Mouse (Mus musculus) mature B cell (primary cell): Measurements from ENCODE around the gene Ldah.
"Not testable (repeated sequence)": the region's sequence is repeated elsewhere in the genome, so short reads cannot be mapped to it uniquely, and the experiment has no call there.

Experiments
- in situ Hi-C: fragments of 300-500 bp; cut with MboI; formaldehyde crosslinking; loops from 2 replicates; pipeline ENCODE4 v1.14.3; 2019

The Ldah gene

GRCm38 (mm10) chr12:8207978-8208403 lies at the start of gene Ldah:
TSS of gene Ldah (plus strand) at chr12:8208107.
- in situ Hi-C loops = no loop called here

DNA sequence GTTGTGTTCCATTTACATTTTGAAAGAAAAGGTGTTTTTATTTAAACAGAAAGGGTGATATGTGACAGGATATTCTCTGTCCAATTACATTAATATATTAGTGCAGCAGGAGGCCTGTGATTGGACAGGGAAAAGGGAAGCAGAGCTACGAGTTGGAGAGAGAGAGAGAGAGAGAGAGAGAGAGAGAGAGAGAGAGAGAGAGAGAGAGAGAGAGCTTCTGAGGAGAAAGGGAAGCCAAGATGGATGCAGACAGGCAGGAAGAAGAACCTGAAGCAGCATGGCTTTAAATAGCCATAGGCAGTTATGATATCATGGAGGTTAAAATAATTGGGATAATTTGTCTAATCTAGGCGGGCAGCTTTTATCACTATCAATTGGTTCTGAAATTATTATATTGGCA lies 40.2 kb upstream of the Ldah start:
- in situ Hi-C loops = no loop called here

- in situ Hi-C loops = no loop called here
These were observed 27.0 kb upstream of the Ldah start for GRCm38 (mm10) chr12:8180921-8181320.

GRCm38 (mm10) chr12:8181744-8182143 lies 26.2 kb upstream of the Ldah start:
- in situ Hi-C loops = no loop called here

- in situ Hi-C loops = no loop called here
These were observed 23.4 kb upstream of the Ldah start for GRCm38 (mm10) chr12:8184518-8184917.

GRCm38 (mm10) chr12:8188161-8188560 lies 19.7 kb upstream of the Ldah start:
- in situ Hi-C loops = no loop called here

DNA sequence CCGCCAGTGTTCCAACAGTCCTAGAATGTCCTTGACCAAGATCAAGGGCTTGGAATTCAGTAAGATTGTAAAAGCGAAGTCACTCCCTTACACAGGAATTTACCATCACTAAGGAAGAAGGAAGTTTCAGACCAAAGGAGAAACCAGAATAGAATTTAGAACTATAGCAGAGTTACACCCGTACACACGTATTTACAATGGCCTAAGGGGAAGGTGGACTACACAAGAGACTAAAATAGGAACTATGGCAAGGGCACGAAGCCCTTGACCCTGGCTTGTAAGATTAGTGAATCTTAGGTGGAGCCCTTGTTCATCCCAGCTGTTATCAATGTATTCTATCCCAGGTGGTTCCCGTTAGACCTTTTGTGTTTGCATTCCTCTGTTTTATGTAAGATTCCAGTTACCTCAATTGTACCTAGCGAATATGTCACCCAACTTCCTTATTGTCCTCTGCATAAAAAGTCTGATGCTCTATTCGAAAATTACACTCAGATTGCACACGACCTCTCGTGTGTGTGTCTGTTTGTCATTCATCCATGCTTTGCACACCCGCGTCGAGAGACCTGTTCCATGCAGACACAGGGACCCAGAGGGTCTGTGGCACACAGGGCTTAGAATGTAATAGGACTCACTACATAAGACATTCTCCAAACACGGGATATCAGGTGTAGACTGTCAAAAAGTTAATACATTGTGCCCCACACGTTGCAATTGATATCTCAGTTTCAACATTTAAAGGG lies 18.9 kb upstream of the Ldah start:
- in situ Hi-C loops = not testable (repeated sequence)

DNA sequence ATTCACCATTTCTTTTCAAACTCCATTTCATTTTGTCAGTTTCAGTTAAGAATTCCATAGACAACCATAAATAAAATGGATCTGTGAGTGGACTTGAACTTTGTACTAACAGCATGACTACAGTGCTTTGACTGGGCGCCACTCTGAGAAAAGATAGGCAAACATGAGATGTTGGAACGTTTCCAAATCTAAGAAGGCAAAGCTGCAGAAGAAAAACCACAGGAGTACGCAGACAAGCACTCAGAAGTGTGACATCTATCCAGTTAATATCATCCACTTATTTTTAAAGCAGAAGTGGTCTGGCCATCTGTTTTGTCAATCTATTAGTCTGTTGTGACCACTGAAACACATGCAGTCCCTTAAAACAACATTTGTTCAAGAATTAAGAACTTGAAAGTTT lies 18.2 kb upstream of the Ldah start:
- in situ Hi-C loops = no loop called here

DNA sequence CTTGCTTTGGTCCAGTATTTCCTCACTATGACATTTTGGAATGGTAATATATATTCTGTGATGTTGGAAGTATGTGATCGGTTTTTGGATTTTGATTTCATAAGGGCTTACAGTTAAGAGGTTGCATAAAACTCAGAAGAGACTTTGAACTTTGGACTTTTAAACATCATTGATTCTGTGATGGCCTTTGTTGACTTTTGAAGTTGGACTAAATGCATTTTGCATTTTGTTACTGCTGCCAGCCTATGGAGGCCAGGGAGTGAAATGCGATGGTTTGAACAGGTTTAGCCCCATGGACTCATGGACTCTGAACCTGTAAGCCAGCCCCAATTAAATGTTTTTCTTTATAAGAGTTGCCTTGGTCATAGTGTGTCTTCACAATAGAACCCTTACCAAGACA lies 2.2 kb upstream of the Ldah start:
- in situ Hi-C loops = no loop called here

- in situ Hi-C loops = no loop called here
These were observed 329 bp upstream of the Ldah start for GRCm38 (mm10) chr12:8207578-8207977.

DNA sequence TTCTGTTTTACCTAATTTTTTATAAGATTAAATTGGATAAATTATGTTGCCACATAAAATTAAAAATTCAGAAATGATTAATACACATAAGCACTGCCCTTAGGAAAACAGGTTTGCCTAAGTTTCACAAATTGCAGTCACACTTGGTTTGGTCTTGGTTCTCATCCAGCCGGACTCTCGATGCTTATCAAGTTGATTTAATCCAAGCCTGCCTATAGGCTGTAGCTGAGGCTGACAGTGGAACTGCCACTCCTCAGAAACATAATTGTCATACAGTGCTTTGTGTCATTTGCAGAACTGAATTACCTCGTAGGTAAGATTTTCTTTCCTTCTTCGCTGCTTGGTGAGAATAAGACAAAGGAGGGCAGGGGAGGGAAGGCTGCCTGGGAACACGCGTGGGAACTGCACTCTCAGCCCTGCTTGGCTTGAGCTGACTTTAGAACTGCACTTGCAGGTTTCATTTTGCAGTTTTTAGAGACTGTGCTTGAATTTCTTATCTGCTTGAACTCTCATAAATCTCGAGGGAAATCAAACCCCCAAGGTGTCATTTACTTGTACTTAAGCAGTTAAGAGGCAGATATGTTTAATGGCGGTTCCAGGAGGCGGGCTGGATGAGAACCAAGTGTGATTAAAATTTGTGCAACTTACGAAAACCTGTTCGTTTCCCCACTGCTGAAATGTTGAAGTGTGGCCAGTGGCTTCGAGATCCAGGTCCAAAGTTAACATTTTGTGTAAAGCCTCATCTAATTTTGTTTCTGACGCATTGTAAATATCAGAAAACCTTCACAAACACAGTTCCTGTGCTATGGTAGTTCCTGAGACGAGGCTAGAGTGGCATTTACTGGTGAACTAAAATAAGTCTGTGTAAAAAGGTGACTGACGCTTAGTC lies 8.7 kb downstream of the Ldah start:
- in situ Hi-C loops = no loop called here

- in situ Hi-C loops = no loop called here
These were observed 15.1 kb downstream of the Ldah start for GRCm38 (mm10) chr12:8223036-8223435.

- in situ Hi-C loops = no loop called here
These were observed 23.2 kb downstream of the Ldah start for GRCm38 (mm10) chr12:8231101-8231500.

DNA sequence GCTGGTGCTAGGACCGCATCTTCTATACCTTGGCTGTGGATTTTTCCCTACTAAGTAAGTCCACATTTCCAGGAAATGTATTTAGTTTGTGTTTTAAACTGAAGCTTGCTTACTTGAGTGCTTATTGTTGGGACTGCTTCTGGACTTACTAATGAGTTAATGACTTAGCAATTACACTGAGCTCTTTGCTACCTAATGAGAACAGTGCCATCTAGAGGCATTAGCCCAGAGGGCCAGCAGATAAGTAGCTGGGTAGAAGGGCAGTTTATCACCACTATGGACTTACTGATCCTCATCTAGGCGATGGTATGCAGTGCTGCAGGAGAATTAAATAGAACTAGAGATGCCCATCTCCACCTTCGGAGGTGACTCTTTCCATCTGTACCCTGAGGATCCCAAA lies 24.8 kb downstream of the Ldah start:
- in situ Hi-C loops = no loop called here

GRCm38 (mm10) chr12:8242181-8242580 lies 34.3 kb downstream of the Ldah start:
- in situ Hi-C loops = no loop called here

- in situ Hi-C loops = no loop called here
These were observed 36.8 kb downstream of the Ldah start for GRCm38 (mm10) chr12:8244746-8245145.

GRCm38 (mm10) chr12:8260297-8260696 lies 52.4 kb downstream of the Ldah start:
- in situ Hi-C loops = no loop called here

DNA sequence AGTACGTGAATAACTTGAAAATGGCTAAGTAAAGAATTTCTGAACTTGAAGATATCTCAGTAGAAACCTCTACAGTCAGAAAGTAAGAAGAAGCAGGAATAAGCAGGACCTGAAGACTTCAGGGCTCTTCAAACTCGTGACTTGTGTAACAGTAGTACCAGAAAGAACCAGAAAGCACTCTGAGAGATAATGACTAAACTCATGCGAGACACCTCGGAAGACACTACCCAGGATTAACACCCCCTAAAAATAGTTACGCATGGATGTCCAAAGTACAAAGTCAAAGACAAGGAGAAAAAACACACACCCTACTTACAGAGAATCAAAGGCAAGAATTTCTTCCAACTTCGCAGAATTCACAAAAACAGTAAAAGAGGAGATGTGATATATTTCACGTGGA lies 58.4 kb downstream of the Ldah start:
- in situ Hi-C loops = no loop called here

GRCm38 (mm10) chr12:8269627-8270026 lies 61.7 kb downstream of the Ldah start:
- in situ Hi-C loops = no loop called here

DNA sequence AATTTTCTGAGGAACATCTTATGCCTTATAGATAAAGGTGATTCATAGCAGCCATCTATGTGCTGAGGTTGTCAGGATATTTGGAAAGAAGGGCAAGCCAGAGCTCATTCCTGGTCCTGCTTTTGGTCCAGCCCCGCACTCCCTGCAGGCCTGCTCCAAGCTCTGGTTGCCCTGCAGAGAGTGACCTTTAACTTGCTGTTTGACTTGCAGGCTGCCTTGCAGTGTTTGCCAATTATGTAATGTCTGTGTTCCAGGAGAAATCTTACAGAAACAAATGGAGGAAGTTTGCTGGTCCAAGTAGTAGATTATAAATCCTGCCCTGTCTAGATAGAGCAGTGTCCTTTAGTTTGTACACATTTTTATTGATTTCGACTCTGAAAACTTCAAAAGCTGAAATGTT lies 63.5 kb downstream of the Ldah start:
- in situ Hi-C loops = no loop called here

- in situ Hi-C loops = no loop called here
These were observed 65.7 kb downstream of the Ldah start for GRCm38 (mm10) chr12:8273471-8274171.

- in situ Hi-C loops = loop anchor here (25.0 kb wide), 1 partner anchor 213 kb away; no protein-coding TSS in a partner anchor
These were observed 67.5 kb downstream of the Ldah start for GRCm38 (mm10) chr12:8275424-8275823.
